Comparison of ENCODE assay signal across 8 mouse cellular contexts in genomic region chr19:56821798-56822447, GRCm38 (mm10). TPM values are rescaled to one million over a fixed set of nuclear protein-coding genes. Genes with fewer than 3 reads are reported as not detected.
DNase-seq lines count a peak whose midpoint lies in the region; ATAC-seq and TF ChIP-seq lines count a peak whose summit lies in the region.

Gene Ccdc186, minus strand, starts transcription at chr19:56822190.

- H3K27ac ChIP-seq in MEL (ENCODE audit: control insufficient read depth, low read depth, low read length) = no peak within 1 kb of the TSS
- H3K27ac ChIP-seq in cerebellum, adult 2 months (ENCODE audit: insufficient read depth, low read length) = peak within 1 kb of the TSS; percentile 89
- peak within 1 kb of the TSS; percentile 91 for H3K27ac ChIP-seq in forebrain, postnatal 0 days (ENCODE audit: low read depth, low read length)
- peak within 1 kb of the TSS; percentile 83 for H3K27ac ChIP-seq in lung, embryonic 16.5 days (ENCODE audit: low read length)

- peaks cover 0 to 6% of the 10 kb centered on the region in 2 experiments; a peak in 2 of 4 replicates for H3K36me3 ChIP-seq in MEL (ENCODE audit: control insufficient read depth in 1 of 2, insufficient read depth in 2 of 2, low read length in 2 of 2)
- no peaks in the 10 kb centered on the region for H3K36me3 ChIP-seq in forebrain, postnatal 0 days (ENCODE audit: insufficient read depth)
- H3K36me3 ChIP-seq in lung, embryonic 16.5 days (ENCODE audit: control insufficient read depth, insufficient read depth, low read length) = no peaks in the 10 kb centered on the region

- WGBS in cerebellum, adult 2 months = under 1% methylated on average over 79 of the region's 79 CpGs
- 1% methylated on average over 72 of the region's 79 CpGs for WGBS in forebrain, postnatal 0 days
- WGBS in lung, embryonic 16.5 days = under 1% methylated on average over 64 of the region's 79 CpGs

- no peak for TF ChIP-seq RAD21 in MEL (IDR thresholded peaks at IDR 0.05; ENCODE audit: low read depth, low read length)

- peak; percentile 98 for DNase-seq in MEL (ENCODE audit: low read depth, low spot score)
- DNase-seq in cerebellum, adult 2 months = peak; percentile 95 to 97
- DNase-seq in forebrain, postnatal 0 days = peak; percentile 98
- peak; percentile 98 for DNase-seq in heart, postnatal 4 days
- DNase-seq in layer of hippocampus, adult 9-10 months (ENCODE audit: low spot score) = peak; percentile 91
- DNase-seq in ovary, postnatal 10 days (ENCODE audit: low spot score) = peak; percentile 96
- peak; percentile 92 to 97 for DNase-seq in thymus, postnatal 10 days (ENCODE audit: low spot score in 2 of 2)

- H3K79me2 ChIP-seq in MEL (ENCODE audit: control insufficient read depth, insufficient read depth, low read length, poor library complexity) = peaks cover 24% of the 10 kb centered on the region

- peak; percentile 98 for ATAC-seq in forebrain, postnatal 0 days
- ATAC-seq in lung, embryonic 16.5 days (ENCODE audit: low read depth) = peak; percentile 96

- H3K9ac ChIP-seq in MEL (ENCODE audit: control insufficient read depth, low read depth, low read length, poor library complexity, severe bottlenecking) = peak within 1 kb of the TSS; percentile 79
- peak within 1 kb of the TSS; percentile 93 for H3K9ac ChIP-seq in forebrain, postnatal 0 days
- peak within 1 kb of the TSS; percentile 91 for H3K9ac ChIP-seq in lung, embryonic 16.5 days (ENCODE audit: low read length)

- peak in 1 of 2 experiments; percentile 11; a peak in 1 of 4 replicates for TF ChIP-seq EP300 in MEL (IDR thresholded peaks at IDR 0.05; ENCODE audit: low read depth in 1 of 2, low read length in 2 of 2)

- peak; percentile 22 to 79; a peak in 3 of 4 replicates for TF ChIP-seq POLR2A in MEL (IDR thresholded peaks at IDR 0.05; ENCODE audit: control insufficient read depth in 1 of 2, insufficient read depth in 1 of 2, low read depth in 1 of 2, low read length in 2 of 2, poor library complexity in 1 of 2)
- peak; percentile 54; the same call in 1 of the 2 replicates for TF ChIP-seq POLR2A in cerebellum, adult 2 months (IDR thresholded peaks at IDR 0.05; ENCODE audit: borderline replicate concordance, insufficient read depth, low read length)

- peak within 1 kb of the TSS; percentile 71 to 99 for H3K4me3 ChIP-seq in MEL (ENCODE audit: control insufficient read depth in 1 of 2, insufficient read depth in 1 of 2, low read depth in 2 of 2, low read length in 2 of 2)
- peak within 1 kb of the TSS; percentile 68 for H3K4me3 ChIP-seq in cerebellum, adult 2 months (replicated peaks; ENCODE audit: insufficient read depth, low read depth, low read length)
- H3K4me3 ChIP-seq in forebrain, postnatal 0 days (ENCODE audit: low read depth, low read length) = peak within 1 kb of the TSS; percentile 85
- peak within 1 kb of the TSS; percentile 80 for H3K4me3 ChIP-seq in lung, embryonic 16.5 days (ENCODE audit: low read length)

- H3K4me2 ChIP-seq in forebrain, postnatal 0 days (ENCODE audit: low read depth) = peak within 1 kb of the TSS; percentile 76
- H3K4me2 ChIP-seq in lung, embryonic 16.5 days (ENCODE audit: low read depth, low read length) = peak within 1 kb of the TSS; percentile 67

- H3K27me3 ChIP-seq in MEL (ENCODE audit: control insufficient read depth in 1 of 2, insufficient read depth in 2 of 2, low read length in 2 of 2) = peaks cover 3 to 10% of the 10 kb centered on the region in 2 experiments; a peak in 3 of 4 replicates
- H3K27me3 ChIP-seq in cerebellum, adult 2 months (ENCODE audit: control insufficient read depth, insufficient read depth, low read length) = no peaks in the 10 kb centered on the region
- H3K27me3 ChIP-seq in forebrain, postnatal 0 days (ENCODE audit: insufficient read depth, low read length) = no peaks in the 10 kb centered on the region
- H3K27me3 ChIP-seq in lung, embryonic 16.5 days (ENCODE audit: control insufficient read depth, insufficient read depth, low read depth, low read length) = no peaks in the 10 kb centered on the region

- H3K9me3 ChIP-seq in MEL (replicated peaks; ENCODE audit: insufficient read depth, low read length) = no peaks in the 10 kb centered on the region
- no peaks in the 10 kb centered on the region for H3K9me3 ChIP-seq in forebrain, postnatal 0 days (ENCODE audit: low read length)
- no peaks in the 10 kb centered on the region for H3K9me3 ChIP-seq in lung, embryonic 16.5 days (ENCODE audit: control insufficient read depth, low read length)

- 0 out of 6 replicates have a peak, but pooled peaks of 1 of the 3 experiments have one; percentile 4 for TF ChIP-seq CTCF in MEL (IDR thresholded peaks at IDR 0.05 in 2 of 3, conservative IDR thresholded peaks at IDR 0.05 in 1 of 3; ENCODE audit: control insufficient read depth in 1 of 3, insufficient read depth in 1 of 3, low read depth in 2 of 3, low read length in 3 of 3, poor library complexity in 1 of 3, severe bottlenecking in 1 of 3)
- no peak for TF ChIP-seq CTCF in cerebellum, adult 2 months (IDR thresholded peaks at IDR 0.05; ENCODE audit: borderline replicate concordance, insufficient read depth, low read depth, low read length)
- TF ChIP-seq CTCF in forebrain, postnatal 0 days (IDR thresholded peaks at IDR 0.05; ENCODE audit: low read depth) = no peak; the same call in 1 of the 2 replicates

- H3K4me1 ChIP-seq in MEL (ENCODE audit: control insufficient read depth in 1 of 2, insufficient read depth in 2 of 2, low read length in 2 of 2) = 0 out of 4 replicates have a peak, but pooled peaks cover 0 to 6% of the 10 kb centered on the region in 2 experiments
- peaks cover 10% of the 10 kb centered on the region; the same call in 1 of the 2 replicates for H3K4me1 ChIP-seq in cerebellum, adult 2 months (ENCODE audit: control insufficient read depth, insufficient read depth, low read length)
- H3K4me1 ChIP-seq in forebrain, postnatal 0 days (ENCODE audit: insufficient read depth) = peaks cover 44% of the 10 kb centered on the region
- H3K4me1 ChIP-seq in lung, embryonic 16.5 days (replicated peaks; ENCODE audit: control insufficient read depth, insufficient read depth, low read length) = peaks cover 31% of the 10 kb centered on the region

TF ChIP-seq in MEL, 35 proteins besides CTCF, POLR2A, EP300 and RAD21:
- no peak for TF ChIP-seq ZNF384 (IDR thresholded peaks at IDR 0.05; ENCODE audit: low read depth, low read length)
- TF ChIP-seq ZMIZ1 (IDR thresholded peaks at IDR 0.05; ENCODE audit: low read depth, low read length) = peak; percentile 70; the same call in 1 of the 2 replicates
- no peak for TF ChIP-seq MAX (IDR thresholded peaks at IDR 0.05; ENCODE audit: low read length)
- peak; percentile 34; the same call in 1 of the 2 replicates for TF ChIP-seq BHLHE40 (IDR thresholded peaks at IDR 0.05; ENCODE audit: borderline replicate concordance, low read depth, low read length)
- TF ChIP-seq NRF1 (IDR thresholded peaks at IDR 0.05; ENCODE audit: insufficient read depth, low read depth, low read length, poor library complexity, severe bottlenecking) = 0 out of 2 replicates have a peak, but pooled peaks have one; percentile 28
- peak; percentile 36; the same call in 1 of the 2 replicates for TF ChIP-seq TCF12 (IDR thresholded peaks at IDR 0.05; ENCODE audit: low read depth, low read length)
- TF ChIP-seq USF2 (IDR thresholded peaks at IDR 0.05; ENCODE audit: borderline replicate concordance in 1 of 2, insufficient read depth in 1 of 2, low read depth in 1 of 2, low read length in 2 of 2) = no peak
- TF ChIP-seq USF1 (IDR thresholded peaks at IDR 0.05; ENCODE audit: low read depth, low read length) = peak; percentile 75
- peak; percentile 37; the same call in 1 of the 2 replicates for TF ChIP-seq TBP (IDR thresholded peaks at IDR 0.05; ENCODE audit: low read depth, low read length)
- peak; percentile 20; the same call in 1 of the 2 replicates for TF ChIP-seq MYC (IDR thresholded peaks at IDR 0.05; ENCODE audit: low read depth, low read length)
- 0 out of 2 replicates have a peak, but pooled peaks have one; percentile 1 for TF ChIP-seq UBTF (IDR thresholded peaks at IDR 0.05; ENCODE audit: borderline replicate concordance, insufficient read depth, low read depth, low read length)
- TF ChIP-seq HCFC1 (IDR thresholded peaks at IDR 0.05; ENCODE audit: low read depth, low read length) = peak; percentile 75
- TF ChIP-seq MYB (IDR thresholded peaks at IDR 0.05; ENCODE audit: low read depth, low read length) = no peak
- no peak; the same call in 1 of the 2 replicates for TF ChIP-seq MXI1 (IDR thresholded peaks at IDR 0.05; ENCODE audit: low read depth, low read length)
- peak; percentile 26; the same call in 1 of the 2 replicates for TF ChIP-seq ELF1 (IDR thresholded peaks at IDR 0.05; ENCODE audit: low read depth, low read length)
- peak; percentile 58; the same call in 1 of the 2 replicates for TF ChIP-seq POLR2AphosphoS2 (IDR thresholded peaks at IDR 0.05; ENCODE audit: low read length)
- peak; percentile 59; the same call in 1 of the 2 replicates for TF ChIP-seq ETS1 (IDR thresholded peaks at IDR 0.05; ENCODE audit: low read depth, low read length)
- TF ChIP-seq SIN3A (IDR thresholded peaks at IDR 0.05; ENCODE audit: low read length) = peak; percentile 95
- TF ChIP-seq NELFE (IDR thresholded peaks at IDR 0.05; ENCODE audit: low read depth, low read length) = peak; percentile 80

RNA-seq across cellular contexts. Expression of gene Ccdc186, which starts in this region (rescaled TPM):
- 7.9 and 21.8 TPM in 2 replicates for total RNA-seq in MEL (2012; rRNA removed)
- polyA plus RNA-seq in MEL (2012; ENCODE audit: insufficient read depth in 1 of 2, insufficient read length in 2 of 2, low read depth in 1 of 2, low replicate concordance in 2 of 2, missing spikeins in 1 of 2) = 10 to 100 TPM; 21.9 to 72.2 TPM
- polyA plus RNA-seq in cerebellum, adult 2 months (2012; rRNA removed) = 24.3 and 24.4 TPM in 2 replicates
- total RNA-seq in forebrain, postnatal 0 days (2014; rRNA removed) = 20.9 and 21.2 TPM in 2 replicates
- polyA plus RNA-seq in forebrain, postnatal 0 days (2015; fragmentation: Nextera tagmentation; extraction: Ambion mirVana) = 15.7 and 20.2 TPM in 2 replicates
- 10 to 100 TPM; 22.8 to 26.6 TPM for total RNA-seq in heart, postnatal 4 days (2021)
- 28.0 and 29.0 TPM in 2 replicates for polyA plus RNA-seq in lung, embryonic 16.5 days (2015; fragmentation: Nextera tagmentation; extraction: Ambion mirVana)
